Mouse (Mus musculus) bone marrow, adult 2 months (tissue): Measurements from ENCODE around the gene Nrde2. TPM values are rescaled to one million over a fixed set of nuclear protein-coding genes. Genes with fewer than 3 reads are reported as not detected.

Source experiments
- H3K27ac ChIP-seq: fragments of 200-500 bp; 2 replicates; pipeline ENCODE4 v1.5.1; 2012; ENCODE audit warnings: low read depth, mild to moderate bottlenecking, control low read depth, inconsistent platforms, low read length; ENCODE audit not compliant: control insufficient read depth, poor library complexity, insufficient read depth
- H3K4me1 ChIP-seq: fragments of 200-500 bp; 2 replicates; pipeline ENCODE4 v1.6.1; 2011; ENCODE audit warnings: low read length; ENCODE audit not compliant: control insufficient read depth, insufficient read depth
- H3K4me3 ChIP-seq: fragments of 200-500 bp; replicated peaks from 2 replicates; pipeline ENCODE3; 2011; ENCODE audit warnings: mild to moderate bottlenecking, low read depth, low read length, control low read depth; ENCODE audit not compliant: control insufficient read depth
- CTCF ChIP-seq: fragments of 200-500 bp; IDR thresholded peaks from 2 replicates; pipeline ENCODE4 v1.5.1; 2011; ENCODE audit warnings: low read length, control low read depth; ENCODE audit not compliant: control insufficient read depth, insufficient read depth
- POLR2A ChIP-seq: fragments of 200-500 bp; IDR thresholded peaks from 2 replicates; pipeline ENCODE4 v1.6.1; 2011; ENCODE audit warnings: low read depth, mild to moderate bottlenecking, control low read depth, low read length, borderline replicate concordance; ENCODE audit not compliant: control insufficient read depth
- WGBS: fragments of 180-500 bp; shearing (Covaris S2); methylation state at CpG from one replicate; pipeline ENCODE4 v1.1.7; 2018; 5-methylcytosine and 5-hydroxymethylcytosine counted together
- polyA plus RNA-seq: library from polyadenylated mRNA; stranded (reverse); fragments of >200 nt; gene quantifications from 2 replicates; pipeline ENCODE4 v1.2.4, GENCODE M21; 2011; ENCODE audit warnings: low replicate concordance; ENCODE audit not compliant: missing spikeins, insufficient read depth, insufficient read length

Nrde2 gene
- polyA plus RNA-seq, 1 experiment = 19.8 TPM

DNA sequence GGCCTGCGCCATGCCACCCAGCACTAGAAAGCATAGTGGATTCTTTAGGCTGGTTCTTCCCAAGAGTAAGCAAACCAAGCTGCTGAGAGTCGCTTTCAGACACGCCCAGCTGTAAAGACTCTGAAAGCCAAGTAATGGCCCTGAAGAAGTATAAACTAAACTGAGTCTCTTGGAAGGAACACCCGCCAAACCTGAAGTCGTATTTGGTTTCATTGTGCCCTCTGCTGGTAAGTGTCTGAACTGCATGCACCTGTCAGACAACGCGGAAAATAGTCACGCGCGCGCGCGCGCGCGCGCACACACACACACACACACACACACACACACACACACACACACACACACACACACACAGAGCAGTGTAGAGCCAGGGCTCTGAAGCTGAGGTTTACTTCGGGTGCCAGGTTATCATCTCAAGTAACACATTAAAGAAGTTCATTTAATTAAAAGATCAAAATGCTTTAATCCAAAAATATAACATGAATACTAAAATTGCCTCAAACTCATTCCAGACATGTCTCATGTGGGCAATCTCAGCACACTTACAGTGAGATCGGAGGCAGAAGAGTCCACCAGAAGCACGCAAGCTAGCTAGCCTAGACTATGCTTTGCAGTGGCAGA, 53.1 kb downstream of the Nrde2 start:
- Histone ChIP-seq H3K4me1 (peaks cover 1% of the 10 kb centered on the region), H3K27ac (no peak overlapping the region), H3K4me3 (no peak overlapping the region)
- peak; percentile 60 for TF ChIP-seq CTCF
- TF ChIP-seq POLR2A = no peak
- WGBS = 12% methylated on average over 20 of the region's 20 CpGs

DNA sequence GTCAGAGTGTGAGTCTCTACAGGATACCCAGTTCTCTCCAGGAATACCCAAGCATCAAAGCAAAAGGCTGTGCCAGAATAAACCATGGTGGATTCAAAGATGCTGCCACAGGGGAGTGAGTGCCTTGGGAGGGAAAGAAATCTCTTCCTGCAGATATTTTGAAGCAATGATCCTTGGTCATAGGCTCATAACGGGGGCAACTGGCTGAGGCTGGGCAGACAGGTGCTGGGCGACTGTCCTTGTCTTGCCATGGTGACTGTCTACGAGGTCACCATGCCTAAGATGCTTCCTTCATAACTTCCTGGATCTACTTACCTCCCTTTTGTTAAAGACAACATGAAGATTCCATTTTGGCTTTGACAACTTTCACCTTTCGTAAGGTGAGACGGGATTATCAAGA, 54.9 kb downstream of the Nrde2 start:
- WGBS = 79% methylated on average over 5 of the region's 5 CpGs
- no peaks in the 10 kb centered on the region; the same call in 1 of the 2 replicates for H3K4me1 ChIP-seq
- no peak overlapping the region for H3K27ac ChIP-seq
- TF ChIP-seq POLR2A (no peak), CTCF (no peak)
- H3K4me3 ChIP-seq = no peak overlapping the region

DNA sequence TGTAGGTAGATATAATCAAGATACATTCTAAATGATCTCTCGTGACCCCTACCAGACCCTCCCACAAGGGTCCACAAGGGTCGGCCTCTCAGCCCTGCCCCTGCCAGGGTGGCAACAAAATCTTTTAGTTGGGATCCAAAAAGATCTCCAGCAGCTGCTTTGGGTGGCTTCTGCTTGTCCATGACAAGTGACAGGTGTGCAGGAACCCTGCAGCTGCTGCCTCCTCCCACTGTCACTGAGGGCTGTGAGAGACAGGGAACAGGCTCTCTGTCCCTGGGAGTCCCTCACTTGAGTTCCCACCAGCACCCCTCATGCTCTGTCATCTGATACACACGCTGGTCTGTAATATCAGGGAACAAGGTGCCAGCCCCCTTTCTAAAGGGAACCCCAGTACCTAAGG, 57.8 kb downstream of the Nrde2 start:
- H3K4me1 ChIP-seq = no peaks in the 10 kb centered on the region; the same call in 1 of the 2 replicates
- no peak for TF ChIP-seq CTCF
- TF ChIP-seq POLR2A = no peak
- H3K27ac ChIP-seq = no peak overlapping the region
- H3K4me3 ChIP-seq = no peak overlapping the region
- 66% methylated on average over 3 of the region's 3 CpGs for WGBS

DNA sequence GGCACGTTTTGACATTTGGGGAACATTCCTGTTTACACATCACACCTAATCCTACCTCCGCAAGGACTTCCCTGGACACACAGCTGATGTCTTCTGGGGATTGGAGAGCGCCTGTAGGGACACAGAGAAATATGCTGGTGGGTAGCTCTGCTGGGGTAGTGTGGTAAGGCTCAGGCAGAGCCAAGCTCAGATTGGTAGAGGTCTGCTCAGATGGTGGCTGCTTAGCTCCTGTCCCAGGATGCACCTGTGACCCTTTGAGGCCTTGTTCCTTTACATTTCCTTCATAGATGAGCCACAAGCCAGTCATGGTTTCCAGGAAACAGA, 58.8 kb downstream of the Nrde2 start:
- TF ChIP-seq CTCF = no peak
- Histone ChIP-seq H3K4me3 (no peak overlapping the region), H3K4me1 (no peaks in the 10 kb centered on the region; the same call in 1 of the 2 replicates), H3K27ac (no peak overlapping the region)
- WGBS = 75% methylated on average over 3 of the region's 3 CpGs

DNA sequence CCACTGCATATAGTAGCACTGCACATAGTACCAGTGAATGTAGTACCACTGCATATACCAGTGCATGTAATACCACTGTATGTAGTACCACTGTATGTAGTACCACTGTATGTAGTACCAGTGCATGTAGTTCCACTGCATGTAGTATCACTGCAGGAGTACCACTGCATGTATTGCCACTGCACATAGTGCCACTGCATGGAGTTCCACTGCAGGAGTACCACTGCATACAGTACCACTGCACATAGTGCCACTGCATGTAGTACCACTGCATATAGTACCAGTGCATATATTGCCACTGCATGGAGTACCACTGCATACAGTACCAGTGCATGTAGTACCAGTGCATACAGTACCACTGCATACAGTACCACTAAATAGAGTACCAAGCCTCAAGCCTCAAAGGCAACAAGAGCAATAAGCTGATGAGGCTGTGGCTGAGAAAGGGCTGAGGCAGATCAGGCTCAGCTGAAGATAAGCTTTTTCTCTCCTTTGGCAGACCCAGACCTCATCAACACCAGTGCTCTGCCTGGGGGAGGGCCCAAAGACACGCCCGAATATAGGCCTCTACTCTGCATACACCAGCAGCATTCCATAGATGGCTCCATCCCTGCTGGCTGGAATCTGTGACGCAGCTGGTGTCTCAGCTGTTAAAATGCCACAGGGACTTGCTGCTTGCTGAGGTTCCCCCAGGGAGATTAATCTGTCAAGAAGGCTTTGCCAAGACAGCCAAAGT, 59.3 kb downstream of the Nrde2 start:
- H3K4me3 ChIP-seq = no peak overlapping the region
- no peak for TF ChIP-seq POLR2A
- no peaks in the 10 kb centered on the region; the same call in 1 of the 2 replicates for H3K4me1 ChIP-seq
- 85% methylated on average over 3 of the region's 3 CpGs for WGBS
- H3K27ac ChIP-seq = no peak overlapping the region

DNA sequence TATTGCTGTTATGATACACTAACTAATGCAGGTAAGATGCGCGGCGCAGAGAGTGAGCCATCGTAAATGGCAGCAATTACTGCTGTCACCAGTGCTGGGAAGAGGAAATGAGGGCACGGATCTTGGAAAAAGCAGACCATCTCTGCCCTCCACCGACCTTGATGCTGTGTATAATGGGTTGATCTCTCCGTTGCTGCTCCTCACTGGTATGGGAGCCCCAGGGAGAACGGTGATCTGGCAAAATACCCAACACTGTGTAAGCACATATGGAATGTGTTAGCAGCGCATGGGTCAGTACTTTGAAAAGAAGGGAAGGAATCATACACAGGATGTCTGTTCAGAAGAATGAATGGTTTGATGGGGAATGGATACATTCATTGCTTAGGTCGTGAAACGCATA, 66.4 kb downstream of the Nrde2 start:
- Histone ChIP-seq H3K27ac (no peak overlapping the region), H3K4me3 (no peak overlapping the region), H3K4me1 (peaks cover 5% of the 10 kb centered on the region; the same call in 1 of the 2 replicates)
- 87% methylated on average over 11 of the region's 11 CpGs for WGBS
- no peak for TF ChIP-seq CTCF
- TF ChIP-seq POLR2A = no peak

DNA sequence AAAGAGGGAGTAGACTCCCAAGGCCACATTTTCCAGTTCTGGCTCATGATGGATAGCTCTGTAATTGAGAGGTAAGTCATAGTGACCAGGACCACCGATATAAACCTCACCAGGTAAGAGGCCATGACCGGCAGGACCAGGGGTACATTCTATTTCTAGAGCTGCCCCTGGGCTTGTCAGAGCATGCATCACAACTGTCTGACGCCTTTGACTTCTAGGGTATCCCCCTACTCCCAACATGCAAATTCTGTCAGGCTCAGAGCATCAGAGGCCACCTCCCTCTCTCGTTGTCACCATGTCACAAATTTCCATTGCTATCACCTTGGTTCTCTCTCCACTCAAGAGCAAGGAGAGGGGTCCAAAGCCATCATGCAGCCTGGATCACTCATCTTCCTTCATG, 68.7 kb downstream of the Nrde2 start:
- Histone ChIP-seq H3K4me1 (peaks cover 5% of the 10 kb centered on the region; the same call in 1 of the 2 replicates), H3K4me3 (no peak overlapping the region), H3K27ac (no peak overlapping the region)
- no peak for TF ChIP-seq POLR2A
- no peak for TF ChIP-seq CTCF
- 70% methylated on average over 4 of the region's 4 CpGs for WGBS

DNA sequence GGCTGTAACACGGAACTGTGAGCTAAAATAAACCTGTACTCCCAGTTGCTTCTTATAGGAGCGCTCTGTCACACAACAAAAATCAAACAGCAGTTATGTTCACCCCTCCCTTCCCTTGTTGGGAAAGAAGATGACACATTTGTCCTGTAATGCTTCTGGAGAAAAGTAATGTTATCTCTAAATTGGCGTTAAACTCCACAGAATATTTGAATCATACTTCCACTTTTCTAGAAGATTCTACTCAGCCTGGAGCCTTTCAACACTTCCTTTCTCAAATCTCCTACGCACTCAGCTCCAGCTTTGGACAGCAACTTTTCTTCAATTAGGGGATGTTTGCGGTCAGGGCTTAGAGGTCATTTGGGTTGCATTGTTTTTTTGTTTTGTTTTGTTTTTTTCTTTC, 70.2 kb downstream of the Nrde2 start:
- WGBS = 34% methylated on average over 5 of the region's 5 CpGs
- H3K27ac ChIP-seq = no peak overlapping the region
- TF ChIP-seq CTCF (no peak), POLR2A (no peak)

More for the DNA sequence above, 70.2 kb downstream of the Nrde2 start:
- Histone ChIP-seq H3K4me1 (peaks cover 6% of the 10 kb centered on the region), H3K4me3 (no peak overlapping the region)
